Mouse (Mus musculus): Measurements from ENCODE around the gene Srpk1. TPM values are rescaled to one million over a fixed set of nuclear protein-coding genes. Genes with fewer than 3 reads are reported as not detected.

The Srpk1 gene
- total RNA-seq, 2 experiments from 2014 or later: 129 to 140 TPM

DNA sequence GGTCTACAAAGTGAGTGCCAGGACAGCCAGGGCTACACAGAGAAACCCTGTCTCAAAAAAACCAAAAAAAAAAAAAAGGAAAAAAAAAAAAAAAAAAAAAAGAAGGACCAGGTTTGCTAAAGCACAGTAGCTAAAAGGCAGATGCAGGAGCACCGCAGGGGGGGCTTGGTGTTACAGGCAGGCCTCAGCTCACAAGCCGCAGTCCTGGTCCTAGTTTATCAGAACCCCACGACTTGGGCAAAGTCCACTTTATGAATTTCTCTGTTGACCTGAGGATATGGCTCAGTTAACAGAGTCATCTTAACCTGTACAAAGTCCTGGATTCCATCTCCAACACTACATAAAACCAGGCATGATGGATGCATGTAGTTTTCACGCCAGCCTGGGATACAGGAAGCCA is 7.2 kb downstream of the Srpk1 start:
- no peak for ATAC-seq (replicated peaks; ENCODE audit: poor library complexity)

DNA sequence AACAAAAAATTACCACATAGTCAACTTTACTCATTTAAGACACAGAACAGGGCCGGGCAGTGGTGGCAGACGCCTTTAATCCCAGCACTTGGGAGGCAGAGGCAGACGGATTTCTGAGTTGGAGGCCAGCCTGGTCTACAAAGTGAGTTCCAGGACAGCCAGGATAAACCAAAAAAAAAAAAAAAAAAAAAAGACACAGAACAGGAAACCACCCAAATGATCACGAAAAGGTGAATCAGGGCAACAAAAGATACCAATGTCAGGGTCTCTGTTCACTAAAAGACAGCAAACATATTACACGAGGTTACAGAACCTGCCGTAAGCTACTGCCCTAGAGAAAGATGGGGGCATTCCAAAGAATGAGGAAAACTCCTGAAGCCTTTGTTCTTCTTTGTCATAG is 9.4 kb downstream of the Srpk1 start:
- ATAC-seq (replicated peaks; ENCODE audit: poor library complexity): no peak

DNA sequence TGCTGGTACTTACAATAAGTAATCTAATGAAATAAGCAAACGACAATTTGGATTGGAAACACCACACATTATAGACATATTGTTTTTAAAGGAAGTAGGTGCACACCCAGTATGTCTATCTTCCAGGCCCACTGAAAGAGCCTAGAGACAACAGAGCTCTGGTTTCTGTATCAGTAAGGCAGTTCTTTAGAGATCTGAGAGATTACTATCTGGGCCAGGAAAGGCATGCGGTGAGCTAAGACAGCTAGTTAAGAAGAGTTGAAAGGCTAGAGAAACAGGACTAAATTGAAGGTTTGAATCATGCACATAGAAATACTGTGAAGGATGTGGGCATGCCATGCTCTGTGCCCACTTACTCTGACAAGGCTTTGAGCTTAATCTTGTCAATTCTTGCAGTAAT is 9.9 kb downstream of the Srpk1 start:
- peak; percentile 29; the same call in 1 of the 2 replicates for ATAC-seq (replicated peaks; ENCODE audit: poor library complexity)

DNA sequence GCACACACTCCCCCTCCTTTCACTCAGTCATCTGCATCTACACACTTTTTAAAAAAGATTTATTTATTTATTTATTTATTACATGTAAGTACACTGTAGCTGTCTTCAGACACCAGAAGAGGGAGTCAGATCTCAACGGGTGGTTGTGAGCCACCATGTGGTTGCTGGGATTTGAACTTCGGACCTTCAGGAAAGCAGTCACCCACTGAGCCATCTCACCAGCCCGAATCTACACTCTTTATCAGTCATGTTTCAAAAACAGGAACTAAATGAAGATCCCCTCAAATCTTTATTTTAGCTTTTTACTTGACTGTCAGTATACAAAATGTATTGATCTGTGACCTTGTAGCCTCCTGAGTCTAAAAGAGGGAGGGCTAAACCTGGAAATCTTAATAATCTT is 13.0 kb downstream of the Srpk1 start:
- ATAC-seq (replicated peaks; ENCODE audit: poor library complexity): no peak

DNA sequence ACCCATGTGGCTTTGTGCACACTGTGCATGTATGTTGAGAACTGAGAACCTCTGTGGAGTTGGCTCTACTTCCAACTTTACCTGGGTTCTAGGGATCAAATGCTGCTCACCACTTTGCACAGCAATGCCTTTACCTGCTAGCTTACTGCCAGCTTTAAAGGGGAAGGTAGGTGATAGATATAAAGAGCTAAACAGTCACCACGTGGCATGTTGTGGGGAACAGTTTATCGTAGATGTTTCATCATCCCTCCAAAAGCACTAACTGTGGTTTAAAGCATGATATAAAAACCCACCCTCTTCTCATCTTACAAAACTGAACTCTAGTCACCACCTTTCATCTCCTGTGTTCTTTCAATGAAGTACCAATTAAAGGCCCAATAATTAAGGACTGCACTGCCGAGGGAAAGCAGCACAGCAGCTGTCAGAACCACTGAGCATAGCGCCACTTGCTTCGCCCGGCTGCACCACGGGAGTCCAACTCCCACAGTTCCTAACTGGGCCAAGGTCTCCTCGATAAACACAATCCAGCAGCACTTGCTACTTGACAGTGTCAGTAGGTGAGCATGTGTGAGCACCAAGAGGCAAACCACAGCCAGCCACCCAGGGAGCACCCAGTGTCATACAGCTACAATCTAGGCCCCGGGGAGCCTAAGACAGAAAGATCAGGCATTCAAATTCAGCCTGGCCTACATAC is 20.8 kb downstream of the Srpk1 start:
- ATAC-seq (replicated peaks; ENCODE audit: poor library complexity): no peak

DNA sequence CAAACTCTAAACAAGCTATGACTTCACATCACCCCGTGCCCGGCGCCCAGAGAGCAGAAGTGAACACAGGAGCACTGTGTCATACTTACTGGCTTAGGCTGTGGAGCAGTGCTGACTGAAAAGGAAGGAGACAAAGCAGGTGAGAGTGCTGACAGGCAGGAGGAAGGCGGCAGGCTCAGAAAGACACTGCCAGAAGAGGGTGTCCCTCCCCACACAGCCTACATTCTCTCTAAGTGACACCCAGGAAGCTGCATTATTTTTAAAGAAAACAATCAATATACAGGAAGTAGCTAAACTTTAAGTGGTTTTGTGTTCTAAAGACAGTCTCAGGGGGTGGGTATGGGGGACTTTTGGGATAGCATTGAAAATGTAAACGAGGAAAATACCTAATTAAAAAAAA is 21.7 kb downstream of the Srpk1 start:
- no peak for ATAC-seq (replicated peaks; ENCODE audit: poor library complexity)

DNA sequence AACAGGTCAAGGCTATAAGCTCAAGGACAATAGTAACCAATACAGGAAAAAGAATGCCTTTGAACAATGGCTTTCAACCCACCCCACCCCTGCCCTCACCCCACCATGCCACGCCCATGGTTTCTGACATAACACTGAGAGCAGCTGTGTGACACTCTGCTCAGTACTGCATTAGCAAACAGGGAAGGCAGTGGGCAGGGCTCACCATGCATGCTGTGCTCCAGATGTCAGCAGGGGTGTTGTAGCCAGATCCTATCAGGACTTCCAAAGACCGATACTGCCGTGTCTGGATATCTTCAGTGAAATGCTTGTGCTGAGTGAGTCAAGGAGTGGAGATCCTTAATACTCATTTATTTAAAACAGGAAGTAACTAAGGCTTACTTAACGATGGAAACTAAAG is 28.5 kb downstream of the Srpk1 start:
- peak; percentile 22; the same call in 1 of the 2 replicates for ATAC-seq (replicated peaks; ENCODE audit: poor library complexity)

DNA sequence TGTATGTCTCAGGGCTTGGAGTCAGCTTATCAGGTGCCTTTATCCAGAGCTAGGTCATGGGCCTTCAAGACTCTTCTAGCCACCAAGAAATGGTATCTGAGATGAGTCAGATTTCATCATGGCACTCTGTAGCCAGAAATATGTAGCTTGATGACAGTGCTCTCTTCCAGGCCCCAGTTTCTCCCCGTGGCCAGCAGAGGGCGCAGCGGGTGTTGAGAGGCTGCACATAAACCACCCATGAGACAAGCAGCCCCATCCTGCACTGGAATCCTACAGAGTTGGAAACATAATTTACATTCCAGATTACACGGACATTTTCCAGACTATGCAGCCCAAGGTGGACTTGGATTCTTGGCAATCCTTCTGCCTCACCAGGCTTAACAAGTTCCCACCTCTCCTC is 29.5 kb downstream of the Srpk1 start:
- ATAC-seq (replicated peaks; ENCODE audit: poor library complexity): peak; percentile 68

DNA sequence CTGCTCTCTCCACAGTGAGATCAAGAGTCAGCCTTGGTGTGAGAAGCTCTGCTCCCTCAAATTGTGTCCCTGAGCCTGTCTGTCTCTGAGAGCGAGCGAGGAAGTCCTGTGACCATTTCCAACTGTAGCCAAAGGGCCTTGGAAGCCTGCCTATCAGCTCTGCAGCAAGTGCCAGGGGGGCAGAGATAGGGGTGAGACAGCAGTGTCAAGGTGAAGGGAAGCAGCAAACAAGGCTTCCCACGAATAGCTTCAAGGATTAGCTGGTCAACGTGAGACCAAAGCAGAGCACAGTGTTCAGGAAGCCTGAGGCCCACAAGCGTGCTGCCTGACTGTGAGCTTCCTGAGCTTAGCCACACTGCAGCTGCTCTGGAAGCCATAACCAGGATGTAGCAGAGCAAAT is 31.0 kb downstream of the Srpk1 start:
- ATAC-seq (replicated peaks; ENCODE audit: poor library complexity): peak; percentile 82

DNA sequence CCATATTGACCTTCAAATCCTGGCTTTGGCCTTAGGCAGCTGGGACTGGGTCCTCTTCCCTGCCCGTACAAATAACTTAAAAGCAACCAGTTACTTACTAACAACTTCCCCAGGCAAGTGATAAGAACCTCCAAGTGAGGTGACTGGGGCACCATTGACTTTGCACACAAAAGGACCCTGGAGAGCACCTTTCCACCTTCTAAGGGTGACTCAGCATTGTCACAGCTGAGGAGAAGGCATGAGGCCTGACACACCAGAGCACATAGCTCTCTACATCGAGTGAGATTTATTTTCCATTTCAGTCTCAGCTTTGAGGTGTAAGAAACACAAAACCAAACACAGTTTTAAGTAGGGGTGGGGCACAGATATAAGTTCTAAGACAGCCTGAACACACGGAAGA is 31.9 kb downstream of the Srpk1 start:
- ATAC-seq (replicated peaks; ENCODE audit: poor library complexity): no peak

DNA sequence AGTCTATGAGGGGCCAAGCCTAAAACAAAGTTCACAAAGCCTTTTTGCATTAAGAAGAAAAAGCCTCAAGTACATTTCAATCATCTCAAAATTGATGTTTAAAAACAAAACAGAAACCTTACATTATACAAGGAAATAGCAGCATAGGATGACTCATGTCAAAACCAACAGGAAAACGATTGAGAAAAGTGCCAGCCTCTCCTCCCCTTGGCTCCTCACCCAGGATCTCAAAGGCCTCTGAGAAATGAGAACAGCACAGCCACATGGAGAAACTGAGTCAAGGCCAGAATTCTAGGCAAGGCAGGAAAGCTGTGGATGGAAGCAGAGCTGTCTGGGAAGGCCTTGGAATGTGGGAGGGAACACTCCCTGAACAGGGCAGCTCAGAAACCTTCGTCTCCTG is 33.9 kb downstream of the Srpk1 start:
- no peak for ATAC-seq (replicated peaks; ENCODE audit: poor library complexity)

DNA sequence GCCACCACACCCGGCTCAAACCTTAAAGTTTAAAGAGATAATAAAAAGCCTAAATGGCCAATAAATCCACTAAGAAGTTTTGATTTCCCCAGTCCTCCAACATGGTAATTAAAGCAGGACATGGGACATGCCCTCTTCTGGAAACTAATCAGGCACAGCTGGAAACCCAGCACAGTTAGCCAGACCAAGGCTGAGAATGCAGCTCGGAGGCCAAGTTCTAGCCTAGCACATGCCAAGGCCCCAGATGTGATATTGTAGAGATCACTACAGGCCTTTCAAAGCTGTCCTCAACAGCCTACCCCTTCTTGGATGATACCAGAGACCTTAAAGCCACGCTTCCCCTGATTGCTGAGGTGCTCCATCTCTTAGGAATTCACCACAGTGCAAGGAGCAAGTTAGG is 36.0 kb downstream of the Srpk1 start:
- ATAC-seq (replicated peaks; ENCODE audit: poor library complexity): no peak

DNA sequence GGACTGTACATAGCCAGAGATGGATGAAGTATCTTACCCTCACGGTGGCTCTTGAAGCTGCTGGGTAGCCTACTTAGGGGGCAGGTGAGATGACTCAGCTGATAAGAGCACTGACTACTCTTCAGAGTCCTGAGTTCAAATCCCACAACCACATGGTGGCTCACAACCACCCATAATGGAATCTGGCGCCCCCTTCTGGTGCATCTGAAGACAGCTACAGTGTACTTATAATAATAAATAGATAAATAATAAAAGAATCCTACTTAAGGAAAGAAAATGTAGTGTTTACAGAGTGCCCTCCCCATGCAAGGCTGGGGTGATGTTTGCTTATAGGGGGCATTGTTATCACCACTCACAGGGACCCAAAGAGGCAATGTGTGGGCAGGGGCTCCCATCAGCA is 41.5 kb downstream of the Srpk1 start:
- no peak for ATAC-seq (replicated peaks; ENCODE audit: poor library complexity)

DNA sequence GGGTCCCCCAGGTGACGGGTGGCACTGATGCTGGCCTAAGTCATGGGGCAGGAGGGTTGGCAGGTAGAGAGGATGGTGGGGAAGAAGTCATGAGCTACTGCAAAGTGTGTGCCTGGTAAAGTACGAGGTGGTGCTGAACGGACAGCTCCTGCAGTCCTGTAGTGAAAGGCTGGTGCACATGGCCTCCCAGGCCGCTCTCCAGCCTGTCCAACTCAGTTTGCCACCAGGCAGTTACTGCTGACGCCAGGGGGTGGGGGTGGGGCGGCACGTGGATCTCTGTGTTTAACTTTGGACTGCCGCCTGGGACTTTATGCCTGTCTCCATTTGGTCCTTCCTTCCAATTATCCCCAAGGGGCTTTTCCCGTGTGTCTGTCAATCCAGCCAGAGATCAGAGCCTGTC is 42.1 kb downstream of the Srpk1 start:
- peak; percentile 89 for ATAC-seq (replicated peaks; ENCODE audit: poor library complexity)

DNA sequence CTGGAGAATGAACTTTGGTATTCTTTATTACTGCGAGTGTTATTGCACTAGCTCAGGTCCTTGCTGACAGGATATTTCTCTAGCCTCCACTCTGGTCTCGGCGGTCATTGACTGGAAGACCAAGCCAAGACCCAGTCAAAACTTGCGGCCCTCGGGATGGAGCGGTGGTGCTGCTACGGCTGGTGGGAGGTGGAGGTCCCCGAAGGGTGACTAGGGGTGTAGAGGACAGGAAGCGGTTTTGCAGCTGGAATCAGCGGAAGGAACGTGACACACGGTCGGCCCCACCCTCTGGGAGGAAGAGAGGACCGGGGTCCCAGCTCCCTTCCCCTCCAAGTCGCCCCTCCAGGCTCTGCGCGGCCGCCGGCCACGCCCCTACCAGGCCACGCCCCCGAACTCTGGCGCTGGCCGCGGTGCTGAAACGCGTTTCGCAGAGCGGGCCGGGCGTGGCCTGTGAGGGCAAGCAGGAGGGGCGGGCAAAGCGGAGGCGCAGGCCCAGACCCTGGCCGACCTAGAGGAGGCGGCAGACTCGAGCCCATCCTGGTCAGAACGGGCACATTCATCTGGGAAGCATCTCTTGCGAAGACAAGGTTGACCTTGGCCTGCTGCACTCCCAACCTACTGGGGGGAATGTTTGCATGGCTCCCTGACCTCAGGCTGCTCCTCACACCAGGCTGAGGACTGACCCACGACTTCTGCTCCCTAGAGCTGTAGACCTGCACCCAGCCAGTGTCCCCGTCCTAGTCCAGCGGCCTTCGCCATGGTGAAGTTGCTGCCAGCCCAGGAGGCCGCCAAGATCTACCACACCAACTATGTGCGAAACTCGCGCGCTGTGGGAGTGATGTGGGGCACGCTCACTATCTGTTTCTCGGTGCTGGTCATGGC is 47.0 kb downstream of the Srpk1 start, which contains the start of gene Lhfpl5:
TSS of gene Lhfpl5 (plus strand) at position 398 of the 882 bp plus-strand sequence.
- peak; percentile 91 for ATAC-seq (replicated peaks; ENCODE audit: poor library complexity)

DNA sequence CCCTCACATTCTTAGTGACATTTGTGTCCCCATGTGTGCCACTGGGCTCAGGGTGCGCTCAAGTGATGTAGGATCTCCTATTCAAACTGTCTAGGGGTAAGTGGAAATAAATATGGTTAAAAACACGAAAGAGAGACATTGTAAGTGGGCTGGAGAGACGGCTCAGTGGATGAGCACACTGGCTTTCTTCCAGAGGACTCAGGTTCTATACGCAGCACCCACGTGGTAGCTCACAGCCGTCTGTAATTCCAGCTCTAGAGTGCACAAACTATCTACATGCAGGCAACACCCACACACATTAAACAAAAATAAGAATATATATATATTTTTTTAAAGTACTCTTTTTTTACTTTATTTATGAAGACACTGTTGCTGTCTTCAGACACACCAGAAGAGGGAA is 49.6 kb downstream of the Srpk1 start:
- no peak for ATAC-seq (replicated peaks; ENCODE audit: poor library complexity)

DNA sequence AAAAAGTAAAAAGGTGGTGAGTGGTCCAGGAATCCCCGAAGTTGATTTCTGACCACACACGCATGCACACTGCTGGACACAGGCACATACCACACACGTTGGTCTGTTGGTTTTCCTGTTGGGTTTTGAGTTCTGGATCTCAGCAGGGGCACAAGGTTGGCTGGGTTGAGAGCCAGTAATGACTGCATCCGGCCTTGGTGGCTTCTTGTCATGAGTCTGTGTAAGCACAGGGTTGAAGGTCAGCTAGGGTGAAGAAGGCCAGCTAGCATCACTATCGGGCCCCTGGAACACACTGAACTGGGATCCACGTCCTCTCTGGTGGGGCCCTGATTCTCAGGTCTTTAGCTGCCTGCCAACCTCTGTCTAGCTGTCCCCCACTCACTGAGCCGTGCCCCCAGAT is 50.0 kb downstream of the Srpk1 start:
- no peak for ATAC-seq (replicated peaks; ENCODE audit: poor library complexity)

DNA sequence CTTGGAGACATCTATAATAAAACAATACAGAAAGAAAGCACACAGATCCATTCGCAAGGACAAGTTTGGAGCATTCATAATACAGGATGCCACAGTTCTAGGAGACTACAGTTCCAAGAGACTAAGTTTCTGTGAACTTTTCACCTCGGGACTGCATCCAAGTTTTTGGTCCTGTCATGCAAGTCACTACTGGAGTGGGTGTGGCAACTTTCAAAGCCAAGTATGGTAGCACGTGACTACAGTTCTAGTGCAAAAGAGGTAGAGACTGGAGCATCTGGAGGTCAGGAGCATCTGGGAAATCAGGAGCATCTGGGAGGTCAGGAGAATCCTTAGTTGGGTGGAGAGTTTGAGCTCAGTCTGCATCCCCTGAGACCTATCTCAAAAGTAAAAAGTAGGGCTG is 50.6 kb downstream of the Srpk1 start:
- no peak for ATAC-seq (replicated peaks; ENCODE audit: poor library complexity)

DNA sequence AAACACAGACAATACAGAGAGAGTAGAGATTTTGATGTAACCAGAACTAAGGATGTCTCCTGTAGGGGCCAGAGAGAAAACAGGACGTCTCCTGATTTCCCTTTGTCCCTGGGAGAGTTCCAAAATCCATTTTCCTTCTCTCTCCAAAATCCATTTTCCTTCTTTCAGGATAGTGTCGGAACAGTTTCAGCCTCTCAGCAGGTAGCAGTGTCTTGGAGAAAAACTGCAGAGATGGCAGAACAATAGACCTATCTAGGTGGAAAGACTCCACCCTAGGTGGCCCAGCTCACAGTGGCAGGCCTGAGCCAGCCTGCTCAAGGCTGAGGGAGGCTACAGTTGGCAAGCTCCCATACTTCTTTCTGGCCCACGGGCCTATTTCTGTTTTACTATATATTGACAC is 55.0 kb downstream of the Srpk1 start:
- ATAC-seq (replicated peaks; ENCODE audit: poor library complexity): no peak

DNA sequence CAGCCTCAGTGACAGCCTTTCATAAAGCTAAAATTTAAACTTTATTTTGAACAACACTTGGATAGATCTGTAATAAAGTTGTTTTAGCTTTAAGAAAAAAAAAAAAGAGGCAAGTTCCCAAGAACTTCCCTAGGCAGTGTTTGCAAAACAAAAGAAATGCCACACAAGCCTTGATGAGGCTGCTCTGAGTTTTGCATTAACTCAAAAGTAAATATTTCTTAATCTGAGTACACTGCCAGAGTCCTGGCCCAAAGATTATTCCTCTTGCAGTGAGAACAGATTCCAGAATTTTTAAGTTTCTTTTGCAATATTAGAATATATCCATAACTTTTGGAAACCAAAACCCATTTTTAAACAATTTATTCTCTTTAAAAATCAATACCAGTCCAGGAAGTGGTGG is 57.3 kb downstream of the Srpk1 start:
- ATAC-seq (replicated peaks; ENCODE audit: poor library complexity): no peak

DNA sequence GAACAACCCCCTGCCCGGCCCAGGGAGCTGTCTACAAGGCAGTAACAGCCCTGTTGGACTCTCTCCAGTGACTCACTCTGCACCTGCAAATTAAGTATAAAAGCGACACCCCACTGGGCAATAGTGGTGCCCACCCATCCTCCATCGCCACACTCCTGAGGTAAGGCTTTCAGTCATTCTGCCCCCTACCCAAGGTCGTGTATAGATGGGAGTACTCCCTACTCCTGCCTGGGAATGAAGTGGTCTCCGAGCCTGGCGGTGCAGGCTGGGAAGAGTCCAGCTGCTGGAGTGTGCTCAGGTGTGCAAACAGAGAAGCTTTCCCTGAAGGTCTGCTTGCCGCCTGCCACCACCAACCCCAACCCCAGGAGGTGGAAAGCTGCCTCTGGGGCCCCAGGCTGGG is 60.9 kb downstream of the Srpk1 start:
- no peak for ATAC-seq (replicated peaks; ENCODE audit: poor library complexity)

DNA sequence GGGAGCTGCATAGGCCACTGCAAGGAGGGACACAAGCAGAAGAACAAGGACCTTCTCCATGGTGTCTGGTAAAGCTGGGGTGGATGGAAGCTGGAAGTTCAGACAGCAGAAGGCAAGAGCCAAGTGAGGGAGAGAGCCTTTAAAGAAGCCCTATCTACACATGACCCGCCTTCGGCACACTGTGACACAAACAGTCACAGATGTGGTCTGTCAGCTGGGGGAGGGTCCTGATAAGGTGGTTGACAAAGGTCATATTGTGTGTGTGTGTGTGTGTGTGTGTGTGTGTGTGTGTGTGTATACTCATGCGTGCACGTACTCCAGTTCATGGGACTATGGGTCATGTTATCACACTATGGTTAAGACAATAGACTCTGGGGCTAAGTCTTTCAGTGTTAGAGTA is 61.9 kb downstream of the Srpk1 start, which contains the start of gene Clps:
TSS of gene Clps (minus strand) at position 169 of the 400 bp plus-strand sequence.
- no peak for ATAC-seq (replicated peaks; ENCODE audit: poor library complexity)
